Mouse (Mus musculus) lung, postnatal 0 days (tissue): ENCODE data around the gene Gm38655. TPM values are rescaled to one million over a fixed set of nuclear protein-coding genes. Genes with fewer than 3 reads are reported as not detected.

Experiments used
- ATAC-seq: fragments of 200-750 bp; cut with Nextera tagmentation; 2 replicates; pipeline ENCODE4 v1.8.0; 2017; ENCODE audit warnings: moderate library complexity
- DNase-seq: peaks from one replicate; pipeline ENCODE4 v3.0.0-alpha.2; 2016; ENCODE audit warnings: low spot score
- H3K27ac ChIP-seq: fragments of 300-500 bp; sonication (generic); 2 replicates; pipeline ENCODE4 v1.5.1; 2014; ENCODE audit warnings: antibody characterized with exemption, mild to moderate bottlenecking, low read length, mixed read lengths
- H3K27me3 ChIP-seq: fragments of 300-500 bp; sonication (generic); replicated peaks from 2 replicates; pipeline ENCODE4 v1.6.1; 2014; ENCODE audit warnings: low read length, mixed read lengths; ENCODE audit not compliant: insufficient read depth
- H3K36me3 ChIP-seq: fragments of 300-500 bp; sonication (generic); 2 replicates; pipeline ENCODE4 v1.6.1; 2014; ENCODE audit warnings: low read length, mixed read lengths; ENCODE audit not compliant: insufficient read depth
- H3K4me1 ChIP-seq: fragments of 300-500 bp; sonication (generic); 2 replicates; pipeline ENCODE4 v1.6.1; 2014; ENCODE audit warnings: antibody characterized with exemption, low read depth, low read length, mixed read lengths; ENCODE audit not compliant: insufficient read depth
- H3K4me2 ChIP-seq: fragments of 300-500 bp; sonication (generic); replicated peaks from 2 replicates; pipeline ENCODE4 v1.6.1; 2014; ENCODE audit warnings: low read depth, mild to moderate bottlenecking, low read length, moderate library complexity, mixed read lengths
- H3K4me3 ChIP-seq: fragments of 300-500 bp; sonication (generic); 2 replicates; pipeline ENCODE4 v1.5.1; 2014; ENCODE audit warnings: low read depth, low read length
- H3K9ac ChIP-seq: fragments of 300-500 bp; sonication (generic); replicated peaks from 2 replicates; pipeline ENCODE4 v1.6.1; 2014; ENCODE audit warnings: low read depth, mild to moderate bottlenecking
- H3K9me3 ChIP-seq: fragments of 300-500 bp; sonication (generic); 2 replicates; pipeline ENCODE4 v1.6.1; 2016; ENCODE audit warnings: low read length, mixed read lengths
- CTCF ChIP-seq: IDR thresholded peaks from 2 replicates; pipeline ENCODE4 v1.5.1; 2016; ENCODE audit warnings: antibody characterized with exemption, mild to moderate bottlenecking
- EP300 ChIP-seq: IDR thresholded peaks from 2 replicates; pipeline ENCODE4 v1.6.1; 2016; ENCODE audit warnings: antibody characterized with exemption, mild to moderate bottlenecking, control low read depth
- WGBS: fragments of 180-500 bp; shearing (Covaris S2); extraction: QIAGEN DNeasy Blood & Tissue Kit; methylation state at CpG from one replicate; pipeline ENCODE4 v1.1.7; 2014; 5-methylcytosine and 5-hydroxymethylcytosine counted together
- polyA plus RNA-seq: library from polyadenylated mRNA; unstranded; fragments of >200 nt; fragmentation: Nextera tagmentation; extraction: Ambion mirVana; gene quantifications from 2 replicates; pipeline ENCODE4 v1.2.1, GENCODE M21; 2015

The Gm38655 gene
- polyA plus RNA-seq, 1 experiment from 2014 or later: 6.4 TPM

DNA sequence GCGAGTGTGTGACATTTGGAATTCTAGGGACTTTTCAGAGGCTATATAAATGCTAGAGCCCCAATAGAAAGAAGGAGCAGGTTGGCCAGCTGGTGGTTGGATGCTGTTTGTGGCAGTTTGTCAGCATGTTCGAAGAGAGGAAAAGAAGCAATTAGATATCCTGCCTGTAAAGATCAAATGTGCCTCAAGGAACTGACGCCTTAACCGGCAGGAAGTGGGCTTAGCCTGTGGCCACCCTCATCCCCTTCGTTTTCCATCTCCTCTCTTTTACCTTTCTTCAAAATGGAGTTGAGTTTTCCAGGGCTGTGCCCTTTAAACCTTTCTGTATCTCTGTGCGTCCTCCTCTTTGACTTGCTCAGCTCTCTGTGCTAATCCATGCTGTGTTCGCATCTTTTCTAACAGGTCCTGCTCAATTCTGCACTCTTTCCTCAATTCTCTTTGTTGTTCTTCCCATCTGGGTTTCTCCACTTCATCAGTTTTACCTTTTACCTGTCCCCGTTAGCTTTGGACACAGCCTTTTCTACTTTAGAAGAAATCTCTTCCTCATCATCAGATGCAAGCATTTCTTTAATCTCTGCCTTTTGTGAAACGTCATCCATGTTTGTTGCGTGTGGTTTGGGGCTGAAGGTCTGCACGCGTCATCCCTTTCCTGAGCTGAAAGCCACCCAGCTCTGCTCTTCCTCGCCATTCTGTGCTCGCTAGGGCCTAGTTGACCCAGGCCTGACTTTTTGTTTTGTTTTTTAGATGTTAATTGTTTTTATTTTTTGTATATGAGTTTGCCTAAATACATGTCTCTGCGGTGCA, 44.4 kb upstream of the Gm38655 start:
- TF ChIP-seq EP300: no peak
- no peak for TF ChIP-seq CTCF
- no peaks in the 10 kb centered on the region for H3K9me3 ChIP-seq
- H3K4me2 ChIP-seq: no peak overlapping the region
- H3K27me3 ChIP-seq: no peaks in the 10 kb centered on the region
- H3K9ac ChIP-seq: no peak overlapping the region
- 0 out of 2 replicates have a peak, but pooled peaks cover 3% of the 10 kb centered on the region for H3K4me1 ChIP-seq
- 90% methylated on average over 15 of the region's 15 CpGs for WGBS
- H3K4me3 ChIP-seq: no peak overlapping the region
- H3K27ac ChIP-seq: no peak overlapping the region
- peaks cover 17% of the 10 kb centered on the region for H3K36me3 ChIP-seq
- ATAC-seq (no peak), DNase-seq (no peak)

DNA sequence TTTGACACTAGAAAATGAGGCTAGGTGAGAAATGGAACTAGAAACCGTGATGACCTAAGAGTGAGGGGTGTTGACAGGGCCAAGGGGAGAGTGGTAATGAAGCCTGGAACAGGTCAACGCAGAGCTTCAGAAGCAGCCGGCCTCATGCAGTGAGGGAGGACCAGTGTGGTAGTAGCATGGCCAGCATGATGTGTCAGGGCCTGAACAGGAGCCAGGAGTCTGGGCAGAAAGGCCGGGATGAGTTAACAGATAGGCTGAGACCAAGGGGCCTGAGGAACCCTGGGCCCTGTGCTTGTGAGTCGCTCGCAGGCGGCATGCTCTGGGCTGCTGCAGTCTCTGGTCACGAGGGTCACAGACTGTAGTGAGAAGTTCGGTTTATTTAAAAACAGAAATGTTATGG, 43.7 kb upstream of the Gm38655 start:
- Histone ChIP-seq H3K4me1 (0 out of 2 replicates have a peak, but pooled peaks cover 3% of the 10 kb centered on the region), H3K9ac (no peak overlapping the region), H3K4me3 (no peak overlapping the region), H3K9me3 (no peaks in the 10 kb centered on the region), H3K36me3 (peaks cover 24% of the 10 kb centered on the region), H3K4me2 (no peak overlapping the region), H3K27me3 (no peaks in the 10 kb centered on the region), H3K27ac (no peak overlapping the region)
- DNase-seq: no peak
- no peak for ATAC-seq
- WGBS: 89% methylated on average over 9 of the region's 9 CpGs
- no peak for TF ChIP-seq EP300
- no peak for TF ChIP-seq CTCF

DNA sequence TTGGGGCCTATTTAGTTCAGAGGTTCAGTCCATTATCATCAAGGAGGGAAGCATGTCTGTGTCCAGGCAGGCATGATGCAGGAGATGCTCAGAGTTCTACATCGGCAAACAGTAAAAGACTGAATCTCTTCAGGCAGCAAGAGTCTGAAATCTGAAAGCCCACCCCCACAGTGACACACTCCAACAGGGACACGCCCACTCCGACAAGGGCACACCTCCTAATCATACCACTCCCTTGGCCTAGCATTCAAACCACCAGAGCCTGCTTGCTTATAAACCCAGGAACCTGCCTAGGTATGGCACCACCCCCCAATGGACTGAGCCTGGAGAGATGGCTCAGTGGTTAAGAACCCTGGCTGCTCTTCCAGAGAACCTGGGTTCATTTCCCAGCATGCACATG, 40.2 kb upstream of the Gm38655 start:
- no peak overlapping the region for H3K4me3 ChIP-seq
- 90% methylated on average over 3 of the region's 3 CpGs for WGBS
- no peaks in the 10 kb centered on the region for H3K9me3 ChIP-seq
- H3K4me1 ChIP-seq: no peaks in the 10 kb centered on the region
- H3K9ac ChIP-seq: no peak overlapping the region
- no peak for DNase-seq
- peaks cover 41% of the 10 kb centered on the region for H3K36me3 ChIP-seq
- ATAC-seq: no peak
- TF ChIP-seq CTCF (no peak), EP300 (no peak)
- H3K27me3 ChIP-seq: no peaks in the 10 kb centered on the region
- H3K27ac ChIP-seq: no peak overlapping the region
- no peak overlapping the region for H3K4me2 ChIP-seq

DNA sequence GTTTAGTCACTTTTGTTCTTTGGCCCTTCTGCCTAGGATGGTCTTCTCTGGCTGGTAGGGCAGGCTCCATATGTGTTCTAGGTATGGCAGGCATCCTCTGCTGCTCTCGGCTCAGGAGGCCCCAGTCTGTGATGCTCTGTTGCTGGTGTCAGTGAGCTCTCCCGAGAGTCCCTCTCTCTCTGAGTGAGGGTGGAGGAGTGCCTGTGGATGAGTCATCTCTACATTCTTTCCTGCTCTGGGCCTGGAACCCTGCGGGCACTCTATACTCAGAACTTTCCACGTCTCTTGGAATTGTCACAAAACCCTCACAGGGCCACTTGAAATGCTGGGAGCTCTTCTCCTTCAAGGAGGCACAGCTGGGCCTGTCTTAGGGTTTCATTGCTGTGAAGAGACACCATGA, 36.4 kb upstream of the Gm38655 start:
- WGBS: 69% methylated on average over 4 of the region's 4 CpGs
- ATAC-seq: peak; percentile 39; the same call in 1 of the 2 replicates
- no peaks in the 10 kb centered on the region for H3K9me3 ChIP-seq
- no peak overlapping the region for H3K4me3 ChIP-seq
- H3K27ac ChIP-seq: peak overlapping the region; percentile 64; the same call in 1 of the 2 replicates
- no peak overlapping the region for H3K4me2 ChIP-seq
- H3K4me1 ChIP-seq: no peaks in the 10 kb centered on the region
- TF ChIP-seq EP300 (no peak), CTCF (no peak)
- no peak for DNase-seq
- H3K36me3 ChIP-seq: peaks cover 70% of the 10 kb centered on the region
- no peak overlapping the region for H3K9ac ChIP-seq
- no peaks in the 10 kb centered on the region for H3K27me3 ChIP-seq

DNA sequence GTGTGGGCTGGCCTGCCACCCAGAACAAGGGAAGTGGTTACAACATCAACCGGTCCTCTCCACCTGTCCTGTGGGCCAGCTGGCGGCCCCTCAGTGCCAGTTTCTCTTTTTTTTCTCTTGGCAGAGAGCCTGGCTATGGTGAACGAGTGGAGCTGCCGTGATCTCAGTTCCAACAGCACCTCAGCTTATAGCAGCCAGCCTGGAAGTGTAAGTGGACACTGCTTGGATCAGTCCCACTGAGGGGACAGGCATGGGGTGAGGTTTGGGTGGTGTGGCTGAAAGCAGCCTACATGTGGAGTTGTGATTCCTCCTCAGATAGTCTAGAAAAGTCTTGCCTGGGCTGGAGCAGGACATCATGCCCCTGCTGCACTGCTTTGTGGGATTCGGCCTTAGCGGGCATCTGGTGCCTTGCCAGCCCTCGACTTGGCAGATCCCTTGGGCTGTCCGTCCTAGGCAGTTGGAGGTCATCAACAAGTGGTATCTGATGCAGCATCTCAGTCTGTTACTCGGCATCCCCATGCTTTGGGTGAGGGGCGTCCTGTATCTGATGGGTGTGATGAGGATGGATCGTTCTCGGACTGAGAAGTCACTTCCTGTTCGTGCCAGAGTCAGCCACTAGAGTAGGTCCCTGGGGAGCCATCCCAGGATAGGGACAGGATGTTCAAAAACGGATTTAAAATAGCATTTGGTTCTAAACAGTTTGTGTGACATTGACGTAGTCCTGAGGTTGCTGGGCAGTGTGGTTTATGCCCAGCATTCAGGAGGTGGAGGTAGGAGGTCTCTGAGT, 35.6 kb upstream of the Gm38655 start:
- Histone ChIP-seq H3K36me3 (peaks cover 69% of the 10 kb centered on the region), H3K9me3 (no peaks in the 10 kb centered on the region)

DNA sequence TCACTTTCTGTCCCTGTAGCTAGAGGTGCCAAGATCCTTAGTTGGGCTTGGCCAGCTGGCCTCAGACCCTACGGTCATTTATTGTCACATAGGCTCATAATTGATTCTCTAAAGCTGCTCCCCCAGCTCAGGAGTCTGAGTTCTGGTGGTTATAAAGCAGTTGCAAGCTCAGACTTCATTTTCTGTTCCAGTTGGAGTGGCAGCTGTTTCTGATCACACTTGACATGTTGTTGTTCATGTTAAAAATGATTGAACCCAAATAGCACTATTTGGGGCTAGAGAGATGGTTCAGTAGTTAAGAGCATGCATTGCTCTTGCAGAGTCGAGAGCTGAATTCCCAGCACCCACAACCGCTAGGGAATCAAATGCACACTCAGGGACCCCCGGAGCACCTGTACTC, 34.7 kb upstream of the Gm38655 start:
- no peaks in the 10 kb centered on the region for H3K27me3 ChIP-seq
- no peaks in the 10 kb centered on the region for H3K9me3 ChIP-seq
- no peak overlapping the region for H3K4me3 ChIP-seq
- no peak overlapping the region for H3K4me2 ChIP-seq
- TF ChIP-seq EP300: no peak
- 0 out of 2 replicates have a peak overlapping the region, but pooled peaks have one; percentile 3 for H3K27ac ChIP-seq
- WGBS: 81% methylated on average over 4 of the region's 4 CpGs
- DNase-seq (no peak), ATAC-seq (no peak)
- H3K4me1 ChIP-seq: no peaks in the 10 kb centered on the region
- H3K9ac ChIP-seq: no peak overlapping the region
- H3K36me3 ChIP-seq: peaks cover 70% of the 10 kb centered on the region

More for the DNA sequence above, 35.6 kb upstream of the Gm38655 start:
- Histone ChIP-seq H3K4me1 (no peaks in the 10 kb centered on the region), H3K27ac (0 out of 2 replicates have a peak overlapping the region, but pooled peaks have one; percentile 8), H3K4me3 (no peak overlapping the region), H3K9ac (no peak overlapping the region), H3K4me2 (no peak overlapping the region), H3K27me3 (no peaks in the 10 kb centered on the region)
- ATAC-seq: peak; percentile 67
- peak; percentile 22 for DNase-seq
- 75% methylated on average over 15 of the region's 15 CpGs for WGBS
- TF ChIP-seq EP300 (no peak), CTCF (no peak)
